Mouse (Mus musculus): ENCODE data around the gene Npas2.

DNA sequence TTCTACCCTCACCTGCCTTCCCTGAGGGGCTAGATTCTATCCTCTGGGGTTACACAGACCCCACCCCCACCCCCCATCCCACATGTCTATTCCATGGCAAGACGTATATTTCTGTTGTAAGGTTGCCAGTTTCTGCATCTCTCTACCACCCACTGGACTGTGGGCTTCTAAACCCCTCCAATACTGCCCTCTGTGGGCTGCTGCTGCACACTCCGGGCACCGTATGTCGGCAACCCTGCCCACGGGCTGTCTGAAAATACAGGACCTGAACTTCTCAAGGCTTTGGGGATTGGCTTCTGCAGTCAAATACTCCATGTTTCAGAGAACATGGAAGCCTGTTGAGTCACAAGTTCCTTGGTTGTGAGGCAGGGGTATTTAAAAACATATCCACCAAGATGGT, 17.4 kb downstream of the Npas2 start:
- no peak for TF ChIP-seq POLR2A (IDR thresholded peaks at IDR 0.05; ENCODE audit: low read depth, low read length)
- no peak for TF ChIP-seq CTCF (IDR thresholded peaks at IDR 0.05; ENCODE audit: borderline replicate concordance, insufficient read depth, low read length)
